Mouse (Mus musculus) layer of hippocampus, postnatal 36 days (tissue): Measurements from ENCODE around the gene Ptgis. TPM values are rescaled to one million over a fixed set of nuclear protein-coding genes. Genes with fewer than 3 reads are reported as not detected.
"Not testable (repeated sequence)": the region's sequence is repeated elsewhere in the genome, so short reads cannot be mapped to it uniquely, and the experiment has no call there.

Source experiments
- DNase-seq, 2 experiments: peaks; one replicate each; pipeline ENCODE4 v3.0.0; 2022
- total RNA-seq, 2 experiments: library from RNA; stranded (reverse); gene quantifications; 2 replicates each; pipeline ENCODE4 v1.2.3; 2021

Gene Ptgis
- total RNA-seq, 2 experiments from 2014 or later, result 0.52 to 1.1 TPM

GRCm38 (mm10) chr2:167232132-167233008 lies 8.0 kb downstream of the Ptgis start:
- DNase-seq, result no peak

- DNase-seq, result no peak
Measured at GRCm38 (mm10) chr2:167230554-167230953, 9.8 kb downstream of the Ptgis start.

GRCm38 (mm10) chr2:167224937-167225336 lies 15.5 kb downstream of the Ptgis start:
- DNase-seq, result no peak

- no peak for DNase-seq
Measured at GRCm38 (mm10) chr2:167224194-167224593, 16.2 kb downstream of the Ptgis start.

DNA sequence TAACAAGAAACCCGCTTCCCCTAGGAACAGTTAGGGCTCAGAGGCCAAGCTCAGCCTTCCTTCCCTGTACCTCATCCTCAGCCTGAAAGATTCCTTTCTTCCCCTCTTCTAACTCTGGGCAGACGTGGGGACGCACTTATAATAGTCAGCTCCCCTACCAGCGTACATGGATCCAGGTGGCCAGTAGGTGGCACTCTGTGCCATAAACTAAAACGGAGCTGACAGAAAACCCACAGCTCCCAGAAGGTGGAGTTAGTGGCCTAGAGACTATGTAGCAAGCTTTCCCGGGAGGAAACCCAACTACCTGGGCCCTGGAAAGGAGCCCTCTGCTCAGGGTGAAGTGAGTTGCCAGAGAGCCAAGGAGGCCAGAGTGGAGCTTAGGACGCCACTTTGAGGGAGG lies 18.3 kb downstream of the Ptgis start:
- DNase-seq, result peak; percentile 45 to 56

DNA sequence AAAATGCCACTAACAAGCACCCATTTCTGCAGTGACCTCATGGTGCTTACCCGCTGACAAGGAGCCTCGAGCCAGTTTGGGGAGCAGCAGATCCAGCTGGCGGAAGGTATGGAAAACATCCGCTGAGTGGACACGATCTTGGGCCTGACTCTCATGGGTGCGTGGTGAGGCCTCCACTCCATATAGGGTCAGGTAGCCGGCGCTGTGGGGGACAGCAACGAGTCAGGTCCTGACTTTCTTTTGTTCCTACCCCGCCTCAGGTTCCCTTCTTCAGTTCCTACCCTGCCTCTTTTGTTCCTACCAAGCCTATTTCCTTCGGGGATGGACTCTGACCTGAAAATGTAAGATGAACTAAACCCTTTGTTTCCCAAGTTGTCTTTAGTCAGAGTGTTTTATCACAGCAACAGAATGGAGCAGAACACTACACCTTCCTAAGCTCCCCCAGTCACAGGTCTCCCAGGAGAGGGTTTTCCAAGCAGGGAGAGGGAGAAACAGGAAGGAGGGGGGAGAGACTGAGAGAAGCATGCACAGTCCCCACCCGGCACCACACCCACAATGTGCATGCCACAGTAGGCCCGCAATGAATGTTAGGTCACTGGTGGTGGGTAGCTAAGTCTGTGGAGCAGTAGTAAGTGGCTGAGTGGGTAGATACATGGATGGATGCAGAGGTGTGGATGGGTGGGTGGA lies 19.1 kb downstream of the Ptgis start:
- DNase-seq, result no peak

GRCm38 (mm10) chr2:167220736-167221135 lies 19.7 kb downstream of the Ptgis start:
- no peak for DNase-seq

DNA sequence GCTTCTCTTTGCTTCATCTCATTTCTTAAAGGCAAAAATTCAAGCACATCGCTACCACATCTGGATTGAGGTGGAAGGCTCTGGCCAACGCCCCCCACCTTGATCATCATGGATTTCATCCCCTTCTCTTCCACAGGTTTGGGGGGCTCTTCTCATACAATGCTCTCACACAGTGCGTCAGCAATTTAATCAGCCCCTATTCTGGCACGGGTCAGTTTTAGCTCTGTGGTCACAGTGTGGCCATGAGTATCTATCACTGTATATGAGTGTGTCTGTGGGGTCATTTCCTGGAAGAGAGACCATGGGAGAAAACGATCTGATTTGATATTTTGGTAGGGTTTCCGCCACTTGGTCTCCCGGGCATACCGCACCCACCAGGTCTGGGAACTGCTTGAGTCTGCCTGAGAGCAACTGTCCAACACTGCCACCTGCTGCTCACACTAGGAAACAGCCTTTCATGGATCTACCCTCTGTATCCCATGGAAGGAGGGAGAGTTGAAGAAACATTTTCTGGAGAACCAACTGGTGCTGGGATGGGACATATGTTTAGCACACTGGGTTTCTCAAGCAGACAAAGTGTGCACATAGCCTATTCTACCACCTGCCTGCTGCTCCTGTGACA lies 21.1 kb downstream of the Ptgis start:
- DNase-seq, result peak; percentile 84 to 86

DNA sequence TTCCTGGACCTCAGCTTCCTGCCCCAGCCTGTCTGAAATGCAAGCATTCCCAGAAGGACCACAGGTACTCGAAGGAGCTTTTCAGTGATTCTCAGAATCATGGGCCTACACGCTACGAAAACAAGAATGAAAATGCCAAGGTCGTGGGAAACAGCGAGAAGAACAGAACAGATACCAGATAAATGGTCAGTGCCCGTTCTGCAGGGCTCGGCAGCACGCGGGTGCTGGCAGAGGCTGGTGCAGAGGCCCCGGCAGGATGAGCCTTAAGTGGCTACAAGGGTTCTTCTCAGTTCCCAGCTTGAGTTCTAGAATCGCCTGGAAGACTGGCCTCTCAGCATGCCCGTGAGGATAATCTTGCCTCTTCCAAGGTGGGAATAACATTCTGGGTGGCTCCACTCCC lies 26.7 kb downstream of the Ptgis start:
- DNase-seq, result no peak

GRCm38 (mm10) chr2:167213076-167213475 lies 27.3 kb downstream of the Ptgis start:
- no peak for DNase-seq

GRCm38 (mm10) chr2:167212551-167212950 lies 27.9 kb downstream of the Ptgis start:
- no peak for DNase-seq

DNA sequence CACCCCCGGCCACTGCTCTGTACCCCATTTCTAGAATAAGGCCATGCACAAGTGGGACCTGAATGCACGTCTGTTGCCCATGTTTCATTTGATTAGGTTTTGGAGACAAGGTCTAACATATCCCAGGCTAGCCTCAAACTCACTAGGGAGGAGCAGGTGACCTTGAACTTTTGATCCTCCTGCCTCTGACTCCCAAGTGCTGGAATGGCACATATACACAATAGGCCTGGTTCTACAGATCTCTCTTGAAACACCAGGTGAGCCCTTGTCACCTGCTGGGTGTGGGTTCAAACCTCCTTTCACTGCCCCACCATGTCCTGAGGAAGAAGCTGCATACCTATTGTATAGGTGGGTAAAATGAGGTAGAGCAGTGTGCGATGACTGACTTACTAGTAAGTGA lies 28.3 kb downstream of the Ptgis start:
- no peak for DNase-seq

GRCm38 (mm10) chr2:167209900-167210299 lies 30.5 kb downstream of the Ptgis start:
- DNase-seq, result no peak

GRCm38 (mm10) chr2:167208984-167209383 lies 31.4 kb downstream of the Ptgis start:
- no peak for DNase-seq

- no peak for DNase-seq
Measured at GRCm38 (mm10) chr2:167205918-167206629, 34.3 kb downstream of the Ptgis start.

DNA sequence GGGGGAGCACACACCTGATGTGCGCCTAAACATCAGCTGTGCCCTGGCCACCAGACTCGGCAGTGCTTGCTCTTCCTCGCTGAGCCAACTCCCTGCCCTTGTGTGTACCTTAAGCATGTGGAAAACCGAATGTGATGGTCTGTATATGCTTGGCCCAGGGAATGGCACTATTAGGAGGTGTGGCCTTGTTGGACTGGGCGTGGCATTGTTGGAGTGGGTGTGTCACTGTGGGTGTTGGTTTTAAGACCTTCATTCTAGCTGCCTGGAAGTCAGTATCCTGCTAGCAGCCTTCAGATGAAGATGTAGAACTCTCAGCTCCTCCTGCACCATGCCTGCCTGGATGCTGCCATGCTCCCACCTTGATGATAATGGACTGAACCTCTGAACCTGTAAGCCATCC lies 35.7 kb downstream of the Ptgis start:
- not testable (repeated sequence) for DNase-seq

GRCm38 (mm10) chr2:167203505-167204166 lies 36.8 kb downstream of the Ptgis start:
- no peak for DNase-seq

- peak; percentile 76 for DNase-seq
Measured at GRCm38 (mm10) chr2:167201463-167202291, 38.7 kb downstream of the Ptgis start.

DNA sequence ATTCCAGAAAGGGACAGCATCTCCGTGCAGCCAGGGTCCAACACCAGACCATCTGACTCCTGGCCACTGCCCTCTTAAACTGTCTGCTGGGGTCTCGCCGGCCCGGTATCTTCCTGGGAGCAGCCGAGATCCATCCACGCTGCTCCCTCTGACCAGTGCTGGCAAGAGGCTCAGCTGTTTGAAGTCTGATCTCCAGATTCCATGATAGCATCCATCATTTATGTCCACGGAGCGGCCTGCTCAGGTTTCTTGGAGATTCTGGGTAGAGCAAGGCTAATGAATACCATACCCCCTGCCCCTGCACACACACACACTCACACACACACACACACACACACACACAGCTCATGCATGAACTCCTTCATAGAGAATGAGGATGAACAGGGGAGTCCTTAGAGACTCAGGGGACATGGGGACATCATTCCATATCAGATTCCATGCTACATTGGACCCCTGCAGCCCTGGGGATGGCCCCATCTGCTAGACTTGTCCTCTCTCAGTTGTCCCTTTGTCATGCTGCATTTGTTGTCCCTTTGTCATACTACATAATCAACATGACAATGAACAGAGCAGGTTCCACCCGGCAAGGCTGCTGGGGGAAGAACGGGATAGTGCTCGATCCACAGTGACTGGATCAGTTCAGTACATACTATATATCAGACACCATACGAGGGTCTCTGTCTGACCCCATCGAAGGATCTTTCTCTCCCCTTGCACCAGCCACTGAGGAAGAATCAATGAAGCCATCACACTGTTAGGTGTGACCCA lies 41.6 kb downstream of the Ptgis start:
- DNase-seq, result no peak

- DNase-seq, result no peak
Measured at GRCm38 (mm10) chr2:167193361-167193760, 47.0 kb downstream of the Ptgis start.

- DNase-seq, result peak; percentile 82
Measured at GRCm38 (mm10) chr2:167190076-167190399, 50.4 kb downstream of the Ptgis start, which contains the start of gene Kcnb1. Kcnb1 (minus strand) TSS chr2:167190155.
